In the genomic region with DNA sequence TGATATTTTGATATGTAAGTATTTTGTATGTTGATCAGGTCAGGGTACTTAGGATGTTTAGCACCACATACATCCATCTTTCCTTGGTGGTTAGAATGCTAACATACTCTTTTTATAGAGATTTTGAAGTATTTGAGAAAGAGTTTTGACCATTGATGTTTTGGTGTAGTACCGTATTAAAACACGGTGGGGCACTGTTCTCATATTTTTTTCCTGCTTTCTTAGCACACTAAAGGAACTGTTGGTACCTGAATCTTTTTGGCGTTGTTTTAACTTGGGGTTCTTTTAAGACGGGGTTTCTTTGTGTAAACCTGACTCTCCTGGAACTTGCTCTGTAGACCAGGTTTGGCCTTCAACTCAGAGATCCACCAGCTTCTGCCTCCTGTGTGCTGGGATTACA, we compare ENCODE assay signal across 8 mouse cellular contexts.
DNase-seq lines count a peak whose midpoint lies in the region; ATAC-seq lines count a peak whose summit lies in the region.

No protein-coding gene starts in this region.

- peak; percentile 65 for DNase-seq in embryonic facial prominence, embryonic 11.5 days (ENCODE audit: low spot score)
- DNase-seq in embryonic facial prominence, embryonic 10.5 days (ENCODE audit: low spot score): no peak
- peak; percentile 64 for DNase-seq in limb, embryonic 11.5 days (ENCODE audit: low spot score)
- no peak for DNase-seq in limb, embryonic 10.5 days (ENCODE audit: low spot score)
- DNase-seq in adipocyte (ENCODE audit: low spot score): peak; percentile 44
- DNase-seq in lung, postnatal 25 days (ENCODE audit: low spot score): peak; percentile 40
- no peak for DNase-seq in testis, postnatal 10 days (ENCODE audit: low spot score)

- no peak overlapping the region for H3K4me2 ChIP-seq in embryonic facial prominence, embryonic 11.5 days (ENCODE audit: low read depth, low read length)
- no peak overlapping the region for H3K4me2 ChIP-seq in limb, embryonic 11.5 days (ENCODE audit: low read depth, severe bottlenecking)

- no peaks in the 10 kb centered on the region for H3K27me3 ChIP-seq in embryonic facial prominence, embryonic 11.5 days (ENCODE audit: control insufficient read depth, insufficient read depth, low read length)
- no peaks in the 10 kb centered on the region for H3K27me3 ChIP-seq in embryonic facial prominence, embryonic 10.5 days (replicated peaks; ENCODE audit: low read depth, poor library complexity, severe bottlenecking)
- no peaks in the 10 kb centered on the region for H3K27me3 ChIP-seq in limb, embryonic 11.5 days (ENCODE audit: control insufficient read depth, insufficient read depth, low read length)
- H3K27me3 ChIP-seq in limb, embryonic 10.5 days (ENCODE audit: low read depth, poor library complexity, severe bottlenecking): no peaks in the 10 kb centered on the region

- no peak overlapping the region for H3K27ac ChIP-seq in embryonic facial prominence, embryonic 11.5 days (replicated peaks; ENCODE audit: low read depth, low read length)
- no peak overlapping the region for H3K27ac ChIP-seq in embryonic facial prominence, embryonic 10.5 days (replicated peaks)
- no peak overlapping the region for H3K27ac ChIP-seq in limb, embryonic 11.5 days (replicated peaks; ENCODE audit: low read depth, low read length)
- no peak overlapping the region for H3K27ac ChIP-seq in limb, embryonic 10.5 days

- H3K4me1 ChIP-seq in embryonic facial prominence, embryonic 11.5 days (ENCODE audit: control insufficient read depth, insufficient read depth, low read length): no peaks in the 10 kb centered on the region
- H3K4me1 ChIP-seq in embryonic facial prominence, embryonic 10.5 days: no peaks in the 10 kb centered on the region
- no peaks in the 10 kb centered on the region for H3K4me1 ChIP-seq in limb, embryonic 11.5 days (ENCODE audit: control insufficient read depth, insufficient read depth, low read length)
- H3K4me1 ChIP-seq in limb, embryonic 10.5 days: no peaks in the 10 kb centered on the region

- no peak for ATAC-seq in embryonic facial prominence, embryonic 11.5 days (replicated peaks; ENCODE audit: insufficient number of reproducible peaks, low FRiP score, low TSS enrichment, low read depth)
- ATAC-seq in limb, embryonic 11.5 days (ENCODE audit: insufficient number of reproducible peaks, low FRiP score, low TSS enrichment, low read depth): no peak
- no peak for ATAC-seq in megakaryocyte-erythroid progenitor cell, adult 5-6 weeks (replicated peaks; ENCODE audit: low FRiP score, low TSS enrichment, poor library complexity, severe bottlenecking)

- H3K9ac ChIP-seq in embryonic facial prominence, embryonic 11.5 days (replicated peaks; ENCODE audit: low read length): no peak overlapping the region
- H3K9ac ChIP-seq in limb, embryonic 11.5 days (ENCODE audit: low read length): no peak overlapping the region

- no peak overlapping the region for H3K4me3 ChIP-seq in embryonic facial prominence, embryonic 11.5 days (ENCODE audit: low read depth, low read length)
- no peak overlapping the region for H3K4me3 ChIP-seq in embryonic facial prominence, embryonic 10.5 days
- H3K4me3 ChIP-seq in limb, embryonic 11.5 days (ENCODE audit: low read depth, low read length): no peak overlapping the region
- no peak overlapping the region for H3K4me3 ChIP-seq in limb, embryonic 10.5 days

- no peaks in the 10 kb centered on the region for H3K9me3 ChIP-seq in embryonic facial prominence, embryonic 11.5 days (replicated peaks; ENCODE audit: control insufficient read depth, low read length)
- H3K9me3 ChIP-seq in embryonic facial prominence, embryonic 10.5 days: no peaks in the 10 kb centered on the region
- no peaks in the 10 kb centered on the region for H3K9me3 ChIP-seq in limb, embryonic 11.5 days (ENCODE audit: control insufficient read depth, low read length)
- H3K9me3 ChIP-seq in limb, embryonic 10.5 days (replicated peaks): no peaks in the 10 kb centered on the region

- 15% methylated on average over 4 of the region's 4 CpGs for WGBS in embryonic facial prominence, embryonic 11.5 days
- 15% methylated on average over 4 of the region's 4 CpGs for WGBS in embryonic facial prominence, embryonic 10.5 days
- WGBS in limb, embryonic 11.5 days: 16% methylated on average over 4 of the region's 4 CpGs
- WGBS in limb, embryonic 10.5 days: 24% methylated on average over 4 of the region's 4 CpGs

- no peaks in the 10 kb centered on the region for H3K36me3 ChIP-seq in embryonic facial prominence, embryonic 11.5 days (replicated peaks; ENCODE audit: control insufficient read depth, insufficient read depth, low read depth, low read length)
- no peaks in the 10 kb centered on the region for H3K36me3 ChIP-seq in embryonic facial prominence, embryonic 10.5 days (replicated peaks)
- H3K36me3 ChIP-seq in limb, embryonic 11.5 days (ENCODE audit: control insufficient read depth, insufficient read depth, low read length): no peaks in the 10 kb centered on the region
- H3K36me3 ChIP-seq in limb, embryonic 10.5 days: no peaks in the 10 kb centered on the region

Comparison
In these comparisons a context has a peak if more than half of its experiments do, and no peak if none do; other contexts are left out.
1. DNase-seq: peak in embryonic facial prominence, embryonic 11.5 days (single experiment), limb, embryonic 11.5 days (single experiment), adipocyte (single experiment) and lung, postnatal 25 days (single experiment); none in embryonic facial prominence, embryonic 10.5 days (single experiment), limb, embryonic 10.5 days (single experiment) and testis, postnatal 10 days (single experiment).